Mouse (Mus musculus): ENCODE results near the gene Hoxb2. TPM values are rescaled to one million over a fixed set of nuclear protein-coding genes. Genes with fewer than 3 reads are reported as not detected.

Gene Hoxb2
- polyA plus RNA-seq, 1 experiment: 1.5 TPM

DNA sequence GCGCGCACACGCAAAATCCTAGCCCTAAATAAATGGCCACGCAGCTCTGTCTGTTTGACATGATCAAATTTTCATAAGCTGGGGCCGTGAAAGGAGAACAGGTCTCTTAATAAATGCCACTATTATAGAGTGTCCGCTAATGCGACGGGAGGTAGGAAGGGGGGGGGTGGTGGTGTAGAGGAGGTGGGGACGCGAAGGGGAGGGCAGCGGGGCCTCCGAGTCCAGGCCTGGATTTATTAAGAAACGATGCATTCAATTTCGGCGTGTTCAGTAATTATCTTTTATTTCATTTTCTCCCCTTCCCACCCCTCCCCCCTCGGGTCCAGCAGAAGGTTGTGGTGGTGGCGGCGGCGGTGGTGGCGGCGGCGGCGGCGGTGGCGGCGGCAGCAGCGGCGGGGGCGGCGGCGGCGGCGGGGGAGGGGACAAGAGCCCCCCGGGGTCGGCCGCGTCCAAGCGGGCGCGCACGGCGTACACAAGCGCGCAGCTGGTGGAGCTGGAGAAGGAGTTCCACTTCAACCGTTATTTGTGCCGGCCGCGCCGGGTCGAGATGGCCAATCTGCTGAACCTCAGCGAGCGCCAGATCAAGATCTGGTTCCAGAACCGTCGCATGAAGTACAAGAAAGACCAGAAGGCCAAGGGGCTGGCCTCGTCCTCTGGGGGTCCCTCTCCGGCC is 5.0 kb upstream of the Hoxb2 start:
- no peak for TF ChIP-seq POLR2A (IDR thresholded peaks at IDR 0.05; ENCODE audit: control insufficient read depth, extremely low read depth, insufficient read depth, low read length, poor library complexity)
- no peak for TF ChIP-seq CTCF (IDR thresholded peaks at IDR 0.05; ENCODE audit: borderline replicate concordance, control insufficient read depth, extremely low read depth, insufficient read depth, low read length, poor library complexity)
- Histone ChIP-seq H3K4me3 (ENCODE audit: control insufficient read depth, insufficient read depth, low read length) (no peak overlapping the region), H3K27ac (ENCODE audit: control insufficient read depth, insufficient read depth, low read length) (no peak overlapping the region), H3K27me3 (ENCODE audit: control insufficient read depth, insufficient read depth, low read length) (peaks cover 20% of the 10 kb centered on the region), H3K4me1 (replicated peaks; ENCODE audit: control insufficient read depth, insufficient read depth, low read length) (no peaks in the 10 kb centered on the region), H3K36me3 (ENCODE audit: control insufficient read depth, insufficient read depth, low read length) (no peaks in the 10 kb centered on the region)
- 71% methylated on average over 56 of the region's 56 CpGs for WGBS
- no peak for DNase-seq

DNA sequence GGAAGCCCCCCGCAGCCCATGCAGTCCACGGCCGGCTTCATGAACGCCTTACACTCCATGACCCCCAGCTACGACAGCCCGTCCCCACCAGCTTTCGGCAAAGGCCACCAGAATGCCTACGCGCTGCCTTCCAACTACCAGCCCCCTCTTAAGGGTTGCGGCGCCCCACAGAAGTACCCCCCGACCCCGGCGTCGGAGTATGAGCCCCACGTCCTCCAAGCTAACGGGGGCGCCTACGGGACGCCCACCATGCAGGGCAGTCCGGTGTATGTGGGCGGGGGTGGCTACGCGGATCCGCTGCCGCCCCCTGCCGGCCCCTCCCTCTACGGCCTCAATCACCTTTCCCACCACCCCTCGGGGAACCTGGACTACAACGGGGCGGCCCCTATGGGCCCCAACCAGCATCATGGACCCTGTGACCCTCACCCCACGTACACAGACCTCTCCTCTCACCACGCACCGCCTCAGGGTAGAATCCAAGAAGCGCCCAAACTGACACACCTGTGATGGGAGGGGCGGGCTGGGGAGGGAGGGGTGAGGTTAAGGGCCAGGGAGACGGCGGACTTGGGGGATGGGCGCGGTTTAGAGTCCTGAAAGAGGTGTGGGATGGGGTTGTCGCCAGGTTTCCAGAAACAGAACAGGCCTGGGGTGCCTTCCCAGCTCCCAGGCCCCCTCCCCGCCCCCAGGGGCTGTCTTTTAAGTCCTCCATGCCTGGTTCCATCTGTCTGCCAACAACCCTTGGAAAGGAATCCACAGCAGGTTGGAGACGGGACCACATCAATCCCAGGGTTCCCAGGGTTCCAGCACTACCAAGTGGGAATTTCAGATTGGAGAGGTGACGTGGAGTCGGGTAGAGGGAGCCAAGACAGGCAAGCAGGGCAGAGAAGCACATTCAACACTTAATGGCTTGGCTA is 4.2 kb upstream of the Hoxb2 start:
- no peak for TF ChIP-seq POLR2A (IDR thresholded peaks at IDR 0.05; ENCODE audit: control insufficient read depth, extremely low read depth, insufficient read depth, low read length, poor library complexity)
- WGBS: 76% methylated on average over 45 of the region's 45 CpGs
- DNase-seq: no peak
- Histone ChIP-seq H3K4me1 (replicated peaks; ENCODE audit: control insufficient read depth, insufficient read depth, low read length) (no peaks in the 10 kb centered on the region), H3K4me3 (ENCODE audit: control insufficient read depth, insufficient read depth, low read length) (no peak overlapping the region), H3K27ac (ENCODE audit: control insufficient read depth, insufficient read depth, low read length) (no peak overlapping the region), H3K27me3 (ENCODE audit: control insufficient read depth, insufficient read depth, low read length) (peaks cover 18% of the 10 kb centered on the region; the same call in 1 of the 2 replicates), H3K36me3 (ENCODE audit: control insufficient read depth, insufficient read depth, low read length) (no peaks in the 10 kb centered on the region)

DNA sequence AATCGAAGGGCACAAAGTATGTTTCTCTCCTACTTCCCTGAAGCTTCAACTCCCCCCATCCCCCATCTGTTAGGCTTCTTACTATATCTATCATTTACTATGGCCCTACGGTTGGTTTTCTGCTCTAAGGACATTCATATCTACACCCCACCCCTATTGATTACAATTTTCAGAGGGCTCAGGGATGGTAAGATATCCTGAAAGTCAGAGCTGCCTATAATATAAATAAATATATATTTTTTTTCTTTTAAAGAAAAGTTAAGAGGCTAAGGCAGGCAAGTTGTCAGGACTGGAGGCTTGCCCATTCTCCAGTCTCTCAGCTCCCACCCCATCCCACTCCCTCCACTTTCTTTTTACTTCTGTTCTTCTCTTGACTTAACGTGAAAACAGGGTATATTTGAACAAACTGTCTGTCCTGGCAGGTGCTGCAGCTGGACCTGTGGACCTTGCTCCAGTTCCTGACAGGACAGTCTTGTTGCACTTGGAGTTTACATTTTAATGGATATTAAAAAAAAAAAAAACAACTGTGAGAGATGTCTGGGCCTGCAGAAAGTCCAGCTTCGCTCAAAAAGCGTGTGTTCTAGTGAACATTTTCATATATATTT is 3.3 kb upstream of the Hoxb2 start:
- WGBS: 90% methylated on average over 5 of the region's 5 CpGs
- Histone ChIP-seq H3K27ac (ENCODE audit: control insufficient read depth, insufficient read depth, low read length) (no peak overlapping the region), H3K4me1 (replicated peaks; ENCODE audit: control insufficient read depth, insufficient read depth, low read length) (no peaks in the 10 kb centered on the region), H3K27me3 (ENCODE audit: control insufficient read depth, insufficient read depth, low read length) (peaks cover 14% of the 10 kb centered on the region), H3K36me3 (ENCODE audit: control insufficient read depth, insufficient read depth, low read length) (no peaks in the 10 kb centered on the region), H3K4me3 (ENCODE audit: control insufficient read depth, insufficient read depth, low read length) (no peak overlapping the region)
- no peak for DNase-seq
- TF ChIP-seq POLR2A (IDR thresholded peaks at IDR 0.05; ENCODE audit: control insufficient read depth, extremely low read depth, insufficient read depth, low read length, poor library complexity): no peak
- no peak for TF ChIP-seq CTCF (IDR thresholded peaks at IDR 0.05; ENCODE audit: borderline replicate concordance, control insufficient read depth, extremely low read depth, insufficient read depth, low read length, poor library complexity)

DNA sequence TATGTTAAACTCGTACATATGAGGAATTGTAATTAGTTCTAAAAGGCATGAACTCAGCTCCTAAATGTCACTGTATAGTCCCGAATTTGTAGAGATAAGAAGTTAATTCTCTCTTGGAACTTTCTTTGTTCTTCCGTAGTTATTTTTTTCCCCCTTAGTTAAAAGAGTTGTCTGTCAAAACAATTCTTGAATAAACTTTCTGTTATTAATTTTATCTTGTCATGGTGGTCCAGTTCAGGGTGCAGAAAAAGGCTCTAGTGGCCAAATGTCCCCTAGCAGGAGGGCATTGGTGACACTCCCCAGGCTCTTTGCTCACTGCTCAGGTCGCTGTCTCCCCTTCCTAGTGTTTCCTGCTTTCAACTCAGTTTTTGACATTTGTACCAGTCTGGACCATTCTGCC is 2.6 kb upstream of the Hoxb2 start:
- DNase-seq: no peak

GRCm38 (mm10) chr11:96348141-96348928 is 2.0 kb upstream of the Hoxb2 start:
- Histone ChIP-seq H3K4me3 (ENCODE audit: control insufficient read depth, insufficient read depth, low read length) (no peak overlapping the region), H3K27me3 (ENCODE audit: control insufficient read depth, insufficient read depth, low read length) (peaks cover 20% of the 10 kb centered on the region), H3K36me3 (ENCODE audit: control insufficient read depth, insufficient read depth, low read length) (no peaks in the 10 kb centered on the region), H3K27ac (ENCODE audit: control insufficient read depth, insufficient read depth, low read length) (no peak overlapping the region), H3K4me1 (replicated peaks; ENCODE audit: control insufficient read depth, insufficient read depth, low read length) (no peaks in the 10 kb centered on the region)
- WGBS: 75% methylated on average over 21 of the region's 21 CpGs
- TF ChIP-seq CTCF (IDR thresholded peaks at IDR 0.05; ENCODE audit: borderline replicate concordance, control insufficient read depth, extremely low read depth, insufficient read depth, low read length, poor library complexity): no peak
- no peak for TF ChIP-seq POLR2A (IDR thresholded peaks at IDR 0.05; ENCODE audit: control insufficient read depth, extremely low read depth, insufficient read depth, low read length, poor library complexity)
- DNase-seq: no peak

More for the DNA sequence above, 2.6 kb upstream of the Hoxb2 start:
- H3K27me3 ChIP-seq (ENCODE audit: control insufficient read depth, insufficient read depth, low read length): peaks cover 14% of the 10 kb centered on the region
- H3K36me3 ChIP-seq (ENCODE audit: control insufficient read depth, insufficient read depth, low read length): no peaks in the 10 kb centered on the region
- 76% methylated on average over 4 of the region's 4 CpGs for WGBS
- H3K4me3 ChIP-seq (ENCODE audit: control insufficient read depth, insufficient read depth, low read length): no peak overlapping the region
- no peak overlapping the region for H3K27ac ChIP-seq (ENCODE audit: control insufficient read depth, insufficient read depth, low read length)
- H3K4me1 ChIP-seq (replicated peaks; ENCODE audit: control insufficient read depth, insufficient read depth, low read length): no peaks in the 10 kb centered on the region
- TF ChIP-seq CTCF (IDR thresholded peaks at IDR 0.05; ENCODE audit: borderline replicate concordance, control insufficient read depth, extremely low read depth, insufficient read depth, low read length, poor library complexity): no peak
- no peak for TF ChIP-seq POLR2A (IDR thresholded peaks at IDR 0.05; ENCODE audit: control insufficient read depth, extremely low read depth, insufficient read depth, low read length, poor library complexity)

DNA sequence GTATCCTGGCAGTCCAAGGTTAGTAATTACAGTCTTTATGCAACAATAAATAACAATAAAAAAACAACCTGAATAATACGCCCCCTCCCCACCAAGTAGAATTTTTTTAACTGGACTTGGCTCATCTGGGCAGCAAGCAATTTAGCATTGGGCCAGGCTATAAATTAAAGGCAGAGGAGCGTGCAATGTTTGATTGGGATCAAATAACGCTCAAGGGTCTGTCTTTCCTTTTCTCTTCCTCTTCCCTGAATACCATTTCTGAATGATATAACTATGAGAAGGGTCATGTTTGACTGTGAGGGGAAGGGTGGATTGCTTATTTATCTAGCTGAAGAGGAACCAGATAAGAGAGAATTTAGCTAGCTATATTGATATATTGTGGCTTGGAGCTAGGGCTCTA is 1.3 kb upstream of the Hoxb2 start:
- TF ChIP-seq CTCF (IDR thresholded peaks at IDR 0.05; ENCODE audit: borderline replicate concordance, control insufficient read depth, extremely low read depth, insufficient read depth, low read length, poor library complexity) (no peak), POLR2A (IDR thresholded peaks at IDR 0.05; ENCODE audit: control insufficient read depth, extremely low read depth, insufficient read depth, low read length, poor library complexity) (no peak)
- Histone ChIP-seq H3K4me1 (replicated peaks; ENCODE audit: control insufficient read depth, insufficient read depth, low read length) (no peaks in the 10 kb centered on the region), H3K27ac (ENCODE audit: control insufficient read depth, insufficient read depth, low read length) (no peak overlapping the region), H3K36me3 (ENCODE audit: control insufficient read depth, insufficient read depth, low read length) (no peaks in the 10 kb centered on the region), H3K4me3 (ENCODE audit: control insufficient read depth, insufficient read depth, low read length) (no peak overlapping the region), H3K27me3 (ENCODE audit: control insufficient read depth, insufficient read depth, low read length) (peaks cover 20% of the 10 kb centered on the region)
- DNase-seq: no peak
- 94% methylated on average over 3 of the region's 3 CpGs for WGBS

Measured in thymus, adult 2 months (tissue).